20 mouse cellular contexts compared by ENCODE assay signal in genomic region chr8:124455359-124455758, GRCm38 (mm10). TPM values are rescaled to one million over a fixed set of nuclear protein-coding genes. Genes with fewer than 3 reads are reported as not detected.
DNase-seq lines count a peak whose midpoint lies in the region; ATAC-seq lines count a peak whose summit lies in the region.
"Had no signal": no experiment of that assay in that cellular context is flagged by ENCODE, and none has a peak within 500 bp of the region (broad histone marks: within the 10 kb centered on the region; RNA-seq: fewer than 3 reads in every experiment).

No protein-coding gene starts in this region.

- ATAC-seq in forebrain, embryonic 15.5 days (replicated peaks) = no peak
- ATAC-seq: activated CD4-positive, CD25-positive, alpha-beta regulatory T cell, adult 4 months; hindbrain, embryonic 16.5 days; Patski had no signal

- peak; percentile 57 for DNase-seq in left cerebral cortex, adult 11 months (ENCODE audit: low spot score)
- DNase-seq in left cerebral cortex, postnatal 10 days (ENCODE audit: extremely low spot score in 1 of 2, low spot score in 2 of 2) = no peak
- DNase-seq in 416B (ENCODE audit: low read depth) = peak; percentile 87
- peak; percentile 78 for DNase-seq in NIH3T3 (ENCODE audit: low read depth)
- DNase-seq in brain, adult 2 months (ENCODE audit: low read depth, low spot score) = peak; percentile 94
- DNase-seq in natural killer cell, adult 2 months (ENCODE audit: low spot score in 2 of 2) = no peak
- DNase-seq in retina, embryonic 14.5 days (ENCODE audit: low spot score) = no peak
- DNase-seq: cerebellum, adult 9-10 months; heart, postnatal 36 days; kidney, adult 18-20 months; kidney, postnatal 14 days; liver, embryonic 13.5 days; thymus, postnatal 36 days had no signal

- H3K36me3 ChIP-seq in forebrain, embryonic 15.5 days = no peaks in the 10 kb centered on the region
- H3K36me3 ChIP-seq: forebrain, embryonic 12.5 days; heart, embryonic 12.5 days; liver, embryonic 13.5 days had no signal

- H3K4me1 ChIP-seq in forebrain, embryonic 15.5 days = 0 out of 2 replicates have a peak, but pooled peaks cover 3% of the 10 kb centered on the region
- H3K4me1 ChIP-seq: forebrain, embryonic 12.5 days; heart, embryonic 12.5 days; liver, embryonic 13.5 days had no signal

- H3K4me3 ChIP-seq in forebrain, embryonic 15.5 days = no peak overlapping the region
- H3K4me3 ChIP-seq: forebrain, embryonic 12.5 days; heart, embryonic 12.5 days; liver, embryonic 13.5 days had no signal

- no peak overlapping the region for H3K9ac ChIP-seq in forebrain, embryonic 15.5 days (replicated peaks)
- H3K9ac ChIP-seq: forebrain, embryonic 12.5 days; heart, embryonic 12.5 days; liver, embryonic 13.5 days had no signal

- no peak overlapping the region for H3K27ac ChIP-seq in forebrain, embryonic 15.5 days (replicated peaks)
- H3K27ac ChIP-seq: forebrain, embryonic 12.5 days; liver, embryonic 13.5 days had no signal

- no peaks in the 10 kb centered on the region for H3K9me3 ChIP-seq in forebrain, embryonic 15.5 days
- H3K9me3 ChIP-seq: forebrain, embryonic 12.5 days; liver, embryonic 13.5 days had no signal

- intact Hi-C loops in left cerebral cortex, postnatal 10 days (cut with DNase I) = no loop called here

- no peak overlapping the region for H3K4me2 ChIP-seq in forebrain, embryonic 15.5 days (replicated peaks)
- H3K4me2 ChIP-seq: forebrain, embryonic 12.5 days; heart, embryonic 12.5 days; liver, embryonic 13.5 days had no signal

- H3K27me3 ChIP-seq in forebrain, embryonic 15.5 days = no peaks in the 10 kb centered on the region
- H3K27me3 ChIP-seq: forebrain, embryonic 12.5 days; liver, embryonic 13.5 days had no signal

- WGBS in forebrain, embryonic 15.5 days = 72% methylated on average over 3 of the region's 3 CpGs

RNA-seq across cellular contexts. Expression of gene Pgbd5, which starts 15.9 kb away (rescaled TPM):
- total RNA-seq in left cerebral cortex, postnatal 10 days (2021) = 100 to 1,000 TPM; 126 to 127 TPM
- 9.9 and 10.0 TPM in 2 replicates for polyA plus RNA-seq in forebrain, embryonic 15.5 days (2015; fragmentation: Nextera tagmentation; extraction: Ambion mirVana)
- total RNA-seq: megakaryocyte-erythroid progenitor cell, adult 5-6 weeks had no signal
- polyA plus RNA-seq: activated CD4-positive, CD25-positive, alpha-beta regulatory T cell, adult 4 months had no signal

Comparison
In these comparisons a context has a peak if more than half of its experiments do, and no peak if none do; other contexts are left out.
1. DNase-seq: peak in left cerebral cortex, adult 11 months (single experiment), 416B (single experiment), NIH3T3 (single experiment) and brain, adult 2 months (single experiment); none in left cerebral cortex, postnatal 10 days (0 of 2), natural killer cell, adult 2 months (0 of 2) and retina, embryonic 14.5 days (single experiment).